Mouse (Mus musculus): ENCODE measurements at regions not wholly inside any gene's neighbourhood (a gene's known extent, or its start where the extent isn't known, plus 50 kb on each side); places are given as distances from the start of the nearest gene placed in this dataset.
A peak's percentile ranks its signal among the peaks of the same experiment; 100 is the strongest.

- DNase-seq, result no peak
Observed at GRCm38 (mm10) chr14:13146959-13147535, 137.5 kb upstream of the Synpr start.

DNA sequence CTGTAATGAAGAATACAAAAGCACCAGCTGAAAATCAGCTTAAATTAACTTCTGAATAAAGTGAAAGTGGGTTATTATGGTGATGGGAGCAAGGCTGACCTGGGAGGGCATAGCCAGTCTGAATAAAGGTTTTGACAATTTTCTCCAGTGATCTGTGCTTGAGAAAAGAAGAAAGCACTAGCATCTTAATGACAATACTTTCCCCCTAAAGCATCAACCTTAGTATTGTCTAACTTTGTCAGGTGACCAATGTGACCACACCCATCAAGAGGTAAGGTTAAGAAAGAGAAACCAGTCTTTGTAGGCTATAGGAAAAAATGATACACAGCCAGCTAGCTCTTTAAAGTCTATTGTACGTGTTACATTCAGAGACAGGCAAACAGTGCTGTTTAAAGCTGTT is 135.0 kb upstream of the Synpr start:
- DNase-seq, result no peak

DNA sequence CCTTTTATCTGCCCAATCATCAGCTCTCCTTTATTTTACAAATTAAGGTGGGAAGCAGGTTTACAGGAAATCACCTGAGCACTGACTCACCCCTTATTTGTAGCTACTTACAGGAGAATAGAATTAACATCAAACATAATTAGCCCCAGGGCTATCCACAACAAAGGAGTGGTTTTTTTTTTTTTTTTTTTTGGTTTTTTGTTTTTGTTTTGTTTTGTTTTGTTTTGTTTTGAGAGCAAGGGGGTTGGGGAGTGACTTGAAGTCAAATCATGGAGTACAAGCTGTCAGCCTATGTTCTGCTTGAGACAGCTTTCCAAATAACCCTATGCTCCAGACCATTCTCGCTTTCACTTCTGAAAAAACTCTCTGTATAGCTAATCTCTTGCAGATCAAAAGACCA is 132.9 kb upstream of the Synpr start:
- DNase-seq, result no peak

DNA sequence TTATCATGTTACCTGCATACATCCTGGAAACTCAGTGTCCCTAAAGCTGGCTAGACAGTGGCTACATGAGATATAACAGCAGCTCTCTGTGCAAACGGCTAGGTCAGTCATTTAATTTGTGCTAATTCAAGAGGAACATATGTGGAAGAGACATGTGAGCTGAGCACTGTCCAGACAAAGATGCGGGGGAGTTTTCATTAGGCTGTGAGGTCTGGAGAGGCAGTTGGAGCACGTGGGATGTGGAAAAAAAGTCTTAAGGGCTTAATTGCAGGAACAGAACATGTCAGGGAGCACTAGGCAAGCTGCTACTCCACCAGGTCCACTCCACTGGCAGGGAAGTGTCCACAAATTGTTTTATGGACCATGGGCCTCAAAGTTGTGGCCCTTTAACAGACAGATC is 108.4 kb upstream of the Synpr start:
- DNase-seq, result no peak

DNA sequence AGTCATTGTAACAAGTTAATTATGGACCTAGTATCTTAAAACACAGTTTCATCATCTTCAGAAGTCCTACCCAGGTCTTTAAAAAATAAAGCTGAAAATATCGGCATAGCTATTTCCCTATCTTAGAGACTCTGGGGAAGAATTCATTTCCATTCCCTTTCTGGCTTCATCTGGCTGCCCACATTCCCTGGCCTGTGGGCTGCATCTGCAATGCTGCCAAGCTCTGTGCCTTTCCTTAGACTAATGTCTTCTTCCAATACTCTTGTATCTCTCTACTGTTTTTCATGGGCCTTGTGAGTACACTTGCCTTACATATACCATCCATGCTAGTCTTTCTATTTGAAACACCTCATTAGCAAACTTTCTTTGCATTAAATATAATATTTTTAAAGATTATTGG is 106.7 kb upstream of the Synpr start:
- DNase-seq, result peak; percentile 44

GRCm38 (mm10) chr14:13190801-13191200 is 93.8 kb upstream of the Synpr start:
- DNase-seq, result no peak

DNA sequence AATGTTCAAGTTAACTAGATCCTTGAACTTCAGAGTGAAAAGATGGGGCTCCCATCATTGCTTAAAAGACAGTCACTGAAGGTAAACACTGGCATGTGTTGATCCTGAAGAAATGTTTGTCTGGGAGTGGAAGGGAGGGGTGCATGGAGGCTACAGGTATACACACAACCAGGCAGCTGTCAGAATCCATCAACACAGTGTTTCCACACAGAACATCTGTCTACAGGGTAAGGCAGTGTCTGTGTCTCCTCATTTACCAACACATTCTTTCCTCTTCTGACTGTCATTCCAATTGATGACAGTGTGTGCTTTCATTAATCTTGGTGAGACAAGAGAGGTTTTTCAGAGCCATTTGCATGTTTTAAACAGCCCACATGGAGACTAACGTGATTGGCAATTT is 91.8 kb upstream of the Synpr start:
- no peak for DNase-seq

DNA sequence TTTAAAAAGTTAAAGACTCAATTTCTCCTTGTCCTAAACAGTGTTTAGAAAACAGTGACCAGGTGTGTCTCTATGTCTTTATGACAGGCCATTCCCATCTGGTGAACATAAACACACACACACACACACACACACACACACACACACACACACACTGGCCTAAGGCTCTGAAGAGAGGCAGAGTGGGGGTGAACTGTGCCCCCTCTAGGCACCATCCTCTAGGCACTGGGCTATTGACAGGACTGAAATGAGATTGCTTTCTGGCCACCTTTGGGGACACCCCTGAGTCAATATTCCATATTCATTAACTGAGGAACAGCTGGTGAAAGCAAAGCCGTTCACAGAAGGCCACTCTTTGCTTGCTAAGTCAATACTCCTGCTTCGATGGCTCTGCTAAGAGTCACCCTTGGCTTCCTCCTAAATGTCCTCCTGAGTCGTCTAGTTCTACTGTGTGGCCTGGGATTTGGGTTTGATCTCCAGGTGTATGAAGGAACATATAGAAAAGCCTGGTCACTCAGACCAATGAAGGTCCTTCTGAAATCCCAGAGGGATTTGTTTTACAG is 87.2 kb upstream of the Synpr start:
- no peak for DNase-seq

- DNase-seq, result peak; percentile 67
Observed at GRCm38 (mm10) chr14:13198491-13198890, 86.1 kb upstream of the Synpr start.

- DNase-seq, result no peak
Observed at GRCm38 (mm10) chr14:13212658-13213057, 71.9 kb upstream of the Synpr start.

Measured in right cerebral cortex, adult 18-20 months (tissue).